Mouse (Mus musculus) lung, embryonic 14.5 days (tissue): ENCODE data around the gene Bloc1s1. TPM values are rescaled to one million over a fixed set of nuclear protein-coding genes. Genes with fewer than 3 reads are reported as not detected.

Experiments
- ATAC-seq: fragments of 200-750 bp; cut with Nextera tagmentation; 2 replicates; pipeline ENCODE4 v1.8.0; 2017; ENCODE audit warnings: mild to moderate bottlenecking, moderate TSS enrichment, moderate library complexity; ENCODE audit not compliant: insufficient read depth
- DNase-seq: peaks from one replicate; pipeline ENCODE4 v3.0.0-alpha.2; 2015
- H3K27ac ChIP-seq: fragments of 300-500 bp; sonication (generic); 2 replicates; pipeline ENCODE4 v1.5.1; 2014; ENCODE audit warnings: low read depth, mild to moderate bottlenecking, moderate library complexity
- H3K27me3 ChIP-seq: fragments of 300-500 bp; sonication (generic); 2 replicates; pipeline ENCODE4 v1.6.1; 2014; ENCODE audit warnings: low read length, control low read depth; ENCODE audit not compliant: insufficient read depth
- H3K36me3 ChIP-seq: fragments of 300-500 bp; sonication (generic); 2 replicates; pipeline ENCODE4 v1.6.1; 2014; ENCODE audit warnings: control low read depth; ENCODE audit not compliant: insufficient read depth
- H3K4me1 ChIP-seq: fragments of 300-500 bp; sonication (generic); 2 replicates; pipeline ENCODE4 v1.6.1; 2014; ENCODE audit warnings: antibody characterized with exemption, control low read depth; ENCODE audit not compliant: insufficient read depth
- H3K4me2 ChIP-seq: fragments of 300-500 bp; sonication (generic); 2 replicates; pipeline ENCODE4 v1.6.1; 2014; ENCODE audit warnings: mild to moderate bottlenecking
- H3K4me3 ChIP-seq: fragments of 300-500 bp; sonication (generic); 2 replicates; pipeline ENCODE4 v1.5.1; 2014; ENCODE audit warnings: low read depth, low read length
- H3K9ac ChIP-seq: fragments of 300-500 bp; sonication (generic); 2 replicates; pipeline ENCODE4 v1.6.1; 2014
- H3K9me3 ChIP-seq: fragments of 300-500 bp; sonication (generic); 2 replicates; pipeline ENCODE4 v1.6.1; 2016; ENCODE audit warnings: low read depth, low read length, control low read depth
- CTCF ChIP-seq: IDR thresholded peaks from 2 replicates; pipeline ENCODE4 v1.5.1; 2016; ENCODE audit warnings: antibody characterized with exemption, low read depth
- WGBS: fragments of 180-500 bp; shearing (Covaris S2); extraction: QIAGEN DNeasy Blood & Tissue Kit; methylation state at CpG from one replicate; pipeline ENCODE4 v1.1.7; 2014; 5-methylcytosine and 5-hydroxymethylcytosine counted together
- polyA plus RNA-seq: library from polyadenylated mRNA; unstranded; fragments of >200 nt; fragmentation: Nextera tagmentation; extraction: Ambion mirVana; gene quantifications from 2 replicates; pipeline ENCODE4 v1.2.1, GENCODE M21; 2014

Gene Bloc1s1
- polyA plus RNA-seq, 1 experiment from 2014 or later: 180 TPM

- Histone ChIP-seq H3K27ac (0 out of 2 replicates have a peak overlapping the region, but pooled peaks have one; percentile 38), H3K9me3 (no peaks in the 10 kb centered on the region), H3K9ac (no peak overlapping the region), H3K4me2 (no peak overlapping the region), H3K27me3 (no peaks in the 10 kb centered on the region), H3K36me3 (peaks cover 33% of the 10 kb centered on the region), H3K4me1 (peaks cover 3% of the 10 kb centered on the region; the same call in 1 of the 2 replicates), H3K4me3 (no peak overlapping the region)
- DNase-seq (peak; percentile 37), ATAC-seq (no peak)
- 59% methylated on average over 3 of the region's 3 CpGs for WGBS
- TF ChIP-seq CTCF: no peak
These were observed 3.1 kb downstream of the Bloc1s1 start for GRCm38 (mm10) chr10:128920736-128921161.

- H3K4me2 ChIP-seq: no peak overlapping the region
- H3K4me1 ChIP-seq: peaks cover 3% of the 10 kb centered on the region; the same call in 1 of the 2 replicates
- peaks cover 39% of the 10 kb centered on the region for H3K36me3 ChIP-seq
- DNase-seq (no peak), ATAC-seq (no peak)
- no peaks in the 10 kb centered on the region for H3K9me3 ChIP-seq
- TF ChIP-seq CTCF: no peak
- H3K27ac ChIP-seq: 0 out of 2 replicates have a peak overlapping the region, but pooled peaks have one; percentile 43
- no peaks in the 10 kb centered on the region for H3K27me3 ChIP-seq
- no peak overlapping the region for H3K4me3 ChIP-seq
- WGBS: 78% methylated on average over 7 of the region's 7 CpGs
- no peak overlapping the region for H3K9ac ChIP-seq
These were observed 3.9 kb downstream of the Bloc1s1 start for GRCm38 (mm10) chr10:128919966-128920365.

- no peak for TF ChIP-seq CTCF
- H3K27me3 ChIP-seq: no peaks in the 10 kb centered on the region
- peak overlapping the region; percentile 32; the same call in 1 of the 2 replicates for H3K27ac ChIP-seq
- no peak for ATAC-seq
- H3K4me2 ChIP-seq: no peak overlapping the region
- no peaks in the 10 kb centered on the region for H3K9me3 ChIP-seq
- 19% methylated on average over 6 of the region's 6 CpGs for WGBS
- peaks cover 3% of the 10 kb centered on the region; the same call in 1 of the 2 replicates for H3K4me1 ChIP-seq
- H3K4me3 ChIP-seq: no peak overlapping the region
- no peak overlapping the region for H3K9ac ChIP-seq
- DNase-seq: peak; percentile 35
- H3K36me3 ChIP-seq: peaks cover 46% of the 10 kb centered on the region
These were observed 4.6 kb downstream of the Bloc1s1 start for GRCm38 (mm10) chr10:128919203-128919631.

- no peak for TF ChIP-seq CTCF
- WGBS: 70% methylated on average over 7 of the region's 7 CpGs
- Histone ChIP-seq H3K4me3 (no peak overlapping the region), H3K4me1 (peaks cover 3% of the 10 kb centered on the region; the same call in 1 of the 2 replicates), H3K27me3 (no peaks in the 10 kb centered on the region), H3K36me3 (peaks cover 56% of the 10 kb centered on the region), H3K4me2 (no peak overlapping the region), H3K9ac (no peak overlapping the region), H3K9me3 (no peaks in the 10 kb centered on the region), H3K27ac (no peak overlapping the region)
- ATAC-seq: no peak
- DNase-seq: no peak
These were observed 5.6 kb downstream of the Bloc1s1 start for GRCm38 (mm10) chr10:128918246-128918645.

- Histone ChIP-seq H3K27ac (no peak overlapping the region), H3K4me2 (no peak overlapping the region), H3K9ac (no peak overlapping the region), H3K36me3 (peaks cover 56% of the 10 kb centered on the region), H3K4me3 (no peak overlapping the region), H3K4me1 (peaks cover 3% of the 10 kb centered on the region; the same call in 1 of the 2 replicates), H3K27me3 (no peaks in the 10 kb centered on the region), H3K9me3 (no peaks in the 10 kb centered on the region)
- ATAC-seq: no peak
- 86% methylated on average over 6 of the region's 6 CpGs for WGBS
- TF ChIP-seq CTCF: no peak
- no peak for DNase-seq
These were observed 6.4 kb downstream of the Bloc1s1 start for GRCm38 (mm10) chr10:128917400-128917799.

GRCm38 (mm10) chr10:128916665-128917064 is 7.2 kb downstream of the Bloc1s1 start:
- Histone ChIP-seq H3K4me1 (no peaks in the 10 kb centered on the region), H3K36me3 (peaks cover 61% of the 10 kb centered on the region), H3K9me3 (no peaks in the 10 kb centered on the region), H3K4me3 (no peak overlapping the region), H3K4me2 (no peak overlapping the region), H3K9ac (no peak overlapping the region), H3K27ac (no peak overlapping the region), H3K27me3 (no peaks in the 10 kb centered on the region)
- DNase-seq: no peak
- 86% methylated on average over 3 of the region's 3 CpGs for WGBS
- no peak for ATAC-seq
- TF ChIP-seq CTCF: no peak

GRCm38 (mm10) chr10:128915550-128915949 is 8.3 kb downstream of the Bloc1s1 start:
- Histone ChIP-seq H3K4me3 (no peak overlapping the region), H3K9me3 (no peaks in the 10 kb centered on the region), H3K36me3 (peaks cover 66% of the 10 kb centered on the region), H3K4me2 (no peak overlapping the region), H3K27me3 (no peaks in the 10 kb centered on the region), H3K4me1 (no peaks in the 10 kb centered on the region), H3K27ac (no peak overlapping the region), H3K9ac (no peak overlapping the region)
- DNase-seq (peak; percentile 23), ATAC-seq (no peak)
- WGBS: 87% methylated on average over 2 of the region's 2 CpGs
- peak; percentile 42 for TF ChIP-seq CTCF
